Mouse (Mus musculus): ENCODE measurements around the gene Dnaaf5. TPM values are rescaled to one million over a fixed set of nuclear protein-coding genes. Genes with fewer than 3 reads are reported as not detected.
A peak's percentile ranks its signal among the peaks of the same experiment; 100 is the strongest.

Dnaaf5 gene
- polyA plus RNA-seq, 1 experiment from 2014 or later = 7.7 TPM

DNA sequence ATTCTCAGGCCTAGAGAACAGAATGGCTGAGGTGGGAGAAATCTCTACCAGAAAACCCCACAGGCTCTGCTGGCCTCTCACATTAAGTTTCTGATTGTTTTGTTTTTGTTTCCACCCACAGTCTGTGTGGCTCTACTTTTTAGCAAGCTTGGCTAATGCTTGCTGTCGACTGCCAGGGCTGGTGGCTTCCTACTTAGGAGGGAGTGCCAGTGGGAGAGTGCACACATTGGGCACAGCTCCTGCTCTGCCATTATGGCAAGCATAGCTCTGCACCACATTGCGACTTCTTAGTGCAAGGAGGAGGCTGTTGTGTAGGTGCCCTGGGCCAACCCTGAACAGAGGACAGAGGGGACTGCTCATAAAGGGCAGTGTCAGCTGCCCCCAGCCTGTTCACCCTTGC lies 33.1 kb downstream of the Dnaaf5 start:
- H3K27ac ChIP-seq (replicated peaks) = no peak overlapping the region
- H3K4me1 ChIP-seq = no peaks in the 10 kb centered on the region
- H3K4me3 ChIP-seq = no peak overlapping the region
- no peaks in the 10 kb centered on the region for H3K9me3 ChIP-seq (replicated peaks)
- H3K27me3 ChIP-seq (ENCODE audit: low read depth, poor library complexity, severe bottlenecking) = no peaks in the 10 kb centered on the region
- WGBS = 86% methylated on average over 2 of the region's 2 CpGs
- peaks cover 98% of the 10 kb centered on the region for H3K36me3 ChIP-seq
- no peak for DNase-seq (ENCODE audit: low spot score)

DNA sequence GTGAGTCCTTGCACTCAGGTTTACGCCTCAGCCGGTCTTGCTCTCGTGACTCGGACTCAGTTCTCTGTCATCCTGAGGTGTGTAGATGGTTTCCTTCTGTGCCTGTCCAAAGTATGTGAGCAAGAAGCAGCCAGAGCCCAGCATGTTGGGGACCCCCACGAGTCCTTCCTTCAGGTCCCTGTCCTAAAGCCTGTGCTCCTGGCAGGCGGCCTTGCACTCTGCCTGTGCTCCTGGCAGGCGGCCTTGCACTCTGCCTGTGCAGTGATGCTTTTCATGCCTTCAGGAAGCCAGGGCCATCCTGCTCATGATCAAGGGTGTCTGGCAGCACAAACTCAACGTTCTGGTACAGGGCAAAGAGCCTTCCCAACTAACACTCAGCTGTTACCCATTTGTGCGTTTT lies 33.6 kb downstream of the Dnaaf5 start:
- Histone ChIP-seq H3K4me1 (no peaks in the 10 kb centered on the region), H3K36me3 (peaks cover 98% of the 10 kb centered on the region)
- WGBS = 92% methylated on average over 9 of the region's 9 CpGs

DNA sequence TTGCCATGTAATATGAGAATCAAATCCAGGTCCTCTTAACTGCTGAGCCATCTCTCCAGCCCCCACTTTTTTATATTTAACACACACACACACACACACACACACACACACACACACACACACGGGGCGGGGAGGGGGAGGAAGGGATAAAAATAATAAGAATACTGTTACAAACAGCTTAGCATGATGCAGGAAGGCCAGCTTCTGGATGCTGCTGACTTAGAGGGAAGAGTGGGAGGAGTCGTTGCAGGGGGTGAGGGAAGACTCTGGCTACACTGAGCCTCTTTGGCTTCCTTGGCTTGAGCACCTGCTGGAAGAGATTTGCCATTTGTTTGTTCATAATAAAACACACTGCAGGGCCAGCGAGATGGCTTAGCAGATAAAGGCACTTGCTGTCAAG lies 34.9 kb downstream of the Dnaaf5 start:
- H3K36me3 ChIP-seq = peaks cover 88% of the 10 kb centered on the region
- no peak for DNase-seq (ENCODE audit: low spot score)
- 84% methylated on average over 4 of the region's 4 CpGs for WGBS
- H3K27ac ChIP-seq (replicated peaks) = no peak overlapping the region
- no peaks in the 10 kb centered on the region for H3K27me3 ChIP-seq (ENCODE audit: low read depth, poor library complexity, severe bottlenecking)
- H3K4me1 ChIP-seq = no peaks in the 10 kb centered on the region
- H3K9me3 ChIP-seq (replicated peaks) = no peaks in the 10 kb centered on the region
- H3K4me3 ChIP-seq = no peak overlapping the region

More for the DNA sequence above, 33.6 kb downstream of the Dnaaf5 start:
- Histone ChIP-seq H3K4me3 (no peak overlapping the region), H3K27me3 (ENCODE audit: low read depth, poor library complexity, severe bottlenecking) (no peaks in the 10 kb centered on the region), H3K9me3 (replicated peaks) (no peaks in the 10 kb centered on the region), H3K27ac (replicated peaks) (no peak overlapping the region)
- no peak for DNase-seq (ENCODE audit: low spot score)

DNA sequence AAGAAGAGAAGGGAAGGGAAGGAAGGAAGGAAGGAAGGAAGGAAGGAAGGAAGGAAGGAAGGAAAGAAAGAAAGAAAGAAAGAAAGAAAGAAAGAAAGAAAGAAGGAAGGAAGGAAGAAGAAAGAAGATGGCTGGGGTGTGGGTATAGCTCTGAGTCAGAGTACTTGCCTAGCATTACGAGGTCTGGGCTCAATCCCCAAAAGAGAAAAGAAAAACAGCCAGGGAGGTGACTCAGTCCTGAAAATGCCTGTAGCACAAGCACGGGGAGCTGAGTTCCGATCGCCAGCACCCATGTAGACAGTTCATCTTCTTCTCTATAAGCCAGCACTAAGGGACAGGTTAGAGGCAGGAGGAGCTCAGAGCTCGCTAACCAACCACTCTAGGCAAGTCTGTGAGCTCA lies 39.7 kb downstream of the Dnaaf5 start:
- Histone ChIP-seq H3K4me3 (no peak overlapping the region), H3K9me3 (replicated peaks) (no peaks in the 10 kb centered on the region), H3K4me1 (no peaks in the 10 kb centered on the region), H3K27me3 (ENCODE audit: low read depth, poor library complexity, severe bottlenecking) (no peaks in the 10 kb centered on the region), H3K36me3 (peaks cover 45% of the 10 kb centered on the region), H3K27ac (replicated peaks) (no peak overlapping the region)
- WGBS = 93% methylated on average over 5 of the region's 5 CpGs
- DNase-seq (ENCODE audit: low spot score) = no peak

DNA sequence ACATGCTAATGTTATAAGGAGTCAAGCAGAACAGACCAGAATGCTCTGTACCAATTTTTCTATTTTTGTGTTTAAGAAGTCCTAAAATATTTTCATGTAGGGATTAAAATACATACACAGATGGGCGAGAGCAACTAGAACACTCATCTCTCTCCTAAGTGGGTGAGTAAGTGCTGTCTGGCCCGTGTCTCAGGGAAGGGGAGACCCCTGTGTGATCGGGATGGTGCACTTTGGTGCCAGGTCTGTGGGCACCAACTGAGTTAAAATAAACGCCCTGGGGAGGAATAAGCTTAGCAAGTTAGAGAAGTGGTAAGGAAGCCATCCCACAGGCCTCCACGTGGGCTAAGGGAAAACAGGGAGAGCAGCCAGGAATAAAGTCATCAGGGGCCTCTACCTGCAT lies 40.9 kb downstream of the Dnaaf5 start:
- WGBS = 78% methylated on average over 5 of the region's 5 CpGs
- no peaks in the 10 kb centered on the region for H3K27me3 ChIP-seq (ENCODE audit: low read depth, poor library complexity, severe bottlenecking)
- no peaks in the 10 kb centered on the region for H3K9me3 ChIP-seq (replicated peaks)
- no peak overlapping the region for H3K4me3 ChIP-seq
- peaks cover 33% of the 10 kb centered on the region for H3K36me3 ChIP-seq
- DNase-seq (ENCODE audit: low spot score) = no peak
- no peak overlapping the region for H3K27ac ChIP-seq (replicated peaks)
- H3K4me1 ChIP-seq = no peaks in the 10 kb centered on the region

DNA sequence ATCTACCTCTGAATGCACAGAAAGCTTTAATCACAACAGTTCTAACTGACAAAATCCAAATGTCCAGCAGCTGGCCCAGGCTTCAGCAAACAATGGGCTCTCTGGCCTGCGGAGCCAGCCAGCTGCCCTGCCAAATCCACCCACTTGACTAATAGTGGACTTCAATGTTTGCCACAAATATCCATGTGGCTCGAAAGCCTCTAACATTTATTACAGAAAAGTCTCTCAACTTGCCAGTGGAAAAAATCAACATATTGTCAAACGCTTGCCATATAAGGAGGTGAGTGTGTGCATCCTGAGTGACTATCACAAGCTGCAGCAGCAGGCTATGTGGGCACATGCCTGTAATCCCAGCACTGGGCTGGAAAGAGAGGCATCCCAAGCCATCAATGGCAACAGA lies 48.8 kb downstream of the Dnaaf5 start:
- H3K27ac ChIP-seq (replicated peaks) = 0 out of 2 replicates have a peak overlapping the region, but pooled peaks have one; percentile 19
- H3K36me3 ChIP-seq = 0 out of 2 replicates have a peak, but pooled peaks cover 5% of the 10 kb centered on the region
- 91% methylated on average over 3 of the region's 3 CpGs for WGBS
- no peak overlapping the region for H3K4me3 ChIP-seq
- no peaks in the 10 kb centered on the region for H3K9me3 ChIP-seq (replicated peaks)
- peaks cover 25% of the 10 kb centered on the region for H3K4me1 ChIP-seq
- no peaks in the 10 kb centered on the region for H3K27me3 ChIP-seq (ENCODE audit: low read depth, poor library complexity, severe bottlenecking)
- no peak for DNase-seq (ENCODE audit: low spot score)

DNA sequence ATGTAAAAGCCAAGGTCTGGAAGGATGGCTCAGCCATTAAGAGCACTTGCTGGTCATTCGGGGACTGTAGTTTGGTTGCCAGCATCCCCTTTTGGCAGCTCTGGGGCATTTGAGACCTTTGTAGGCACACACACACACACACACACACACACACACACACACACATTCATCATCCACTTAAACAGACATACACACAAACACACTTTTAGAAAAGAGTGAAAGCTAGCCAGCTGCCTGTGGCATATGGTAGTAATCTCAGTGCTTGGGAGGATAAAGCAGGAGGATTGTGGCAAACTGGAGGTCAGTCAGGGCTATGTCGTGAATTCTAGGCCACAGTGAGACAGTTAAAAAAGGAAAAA lies 49.6 kb downstream of the Dnaaf5 start:
- DNase-seq (ENCODE audit: low spot score) = no peak
- H3K27ac ChIP-seq (replicated peaks) = peak overlapping the region; percentile 91
- 45% methylated on average over 2 of the region's 2 CpGs for WGBS

DNA sequence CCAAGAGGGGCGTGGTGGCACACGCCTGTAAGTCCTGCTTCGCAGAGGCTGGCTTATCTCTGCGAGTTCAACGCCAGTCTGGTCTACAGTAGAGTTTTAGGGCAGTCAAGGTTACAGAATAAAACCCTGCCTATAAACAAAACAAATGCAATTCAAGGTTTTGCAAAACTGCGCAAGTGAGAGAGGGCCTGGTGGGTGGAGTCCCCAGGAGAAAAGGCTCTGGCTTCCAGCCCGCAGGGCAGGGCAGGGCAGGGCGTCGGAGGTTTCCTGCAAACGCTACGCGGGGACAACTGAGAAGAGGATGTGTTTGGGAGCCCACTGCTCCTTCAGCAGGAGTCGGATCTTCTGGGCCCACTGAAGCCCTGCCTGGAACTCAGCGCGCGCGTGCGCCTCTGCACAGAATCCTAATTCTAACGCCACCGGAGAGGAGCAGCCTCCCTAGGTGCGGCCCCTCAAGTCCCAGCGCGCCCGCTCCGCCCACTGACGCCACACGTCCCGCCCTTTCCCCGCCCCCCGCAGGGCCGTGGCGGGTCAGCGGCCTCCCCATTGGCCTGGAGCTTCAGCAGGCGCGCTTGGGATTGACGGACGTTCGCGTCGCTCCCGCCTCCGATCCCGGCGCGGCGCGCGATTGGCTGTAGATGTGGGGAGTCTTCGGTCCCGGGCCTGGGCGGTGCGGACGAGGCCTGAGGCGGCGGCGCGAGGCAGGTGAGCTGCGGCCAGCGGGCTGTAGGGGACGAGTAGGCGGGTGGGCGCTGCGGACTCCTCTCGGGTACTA lies 50.2 kb downstream of the Dnaaf5 start, which contains the start of gene Sun1:
Gene Sun1 (plus strand): TSS at position 643 of the 775 bp plus-strand sequence.
- DNase-seq (ENCODE audit: low spot score) = peak; percentile 99
- peak within 1 kb of the TSS; percentile 91 for H3K27ac ChIP-seq (replicated peaks)
- 1% methylated on average over 64 of the region's 64 CpGs for WGBS
- no peaks in the 10 kb centered on the region for H3K27me3 ChIP-seq (ENCODE audit: low read depth, poor library complexity, severe bottlenecking)
- no peaks in the 10 kb centered on the region for H3K9me3 ChIP-seq (replicated peaks)
- peaks cover 25% of the 10 kb centered on the region for H3K4me1 ChIP-seq
- H3K36me3 ChIP-seq = 0 out of 2 replicates have a peak, but pooled peaks cover 7% of the 10 kb centered on the region
- peak within 1 kb of the TSS; percentile 98 for H3K4me3 ChIP-seq

More for the DNA sequence above, 49.6 kb downstream of the Dnaaf5 start:
- Histone ChIP-seq H3K27me3 (ENCODE audit: low read depth, poor library complexity, severe bottlenecking) (no peaks in the 10 kb centered on the region), H3K9me3 (replicated peaks) (no peaks in the 10 kb centered on the region), H3K4me3 (peak overlapping the region; percentile 98), H3K36me3 (0 out of 2 replicates have a peak, but pooled peaks cover 5% of the 10 kb centered on the region), H3K4me1 (peaks cover 25% of the 10 kb centered on the region)

DNA sequence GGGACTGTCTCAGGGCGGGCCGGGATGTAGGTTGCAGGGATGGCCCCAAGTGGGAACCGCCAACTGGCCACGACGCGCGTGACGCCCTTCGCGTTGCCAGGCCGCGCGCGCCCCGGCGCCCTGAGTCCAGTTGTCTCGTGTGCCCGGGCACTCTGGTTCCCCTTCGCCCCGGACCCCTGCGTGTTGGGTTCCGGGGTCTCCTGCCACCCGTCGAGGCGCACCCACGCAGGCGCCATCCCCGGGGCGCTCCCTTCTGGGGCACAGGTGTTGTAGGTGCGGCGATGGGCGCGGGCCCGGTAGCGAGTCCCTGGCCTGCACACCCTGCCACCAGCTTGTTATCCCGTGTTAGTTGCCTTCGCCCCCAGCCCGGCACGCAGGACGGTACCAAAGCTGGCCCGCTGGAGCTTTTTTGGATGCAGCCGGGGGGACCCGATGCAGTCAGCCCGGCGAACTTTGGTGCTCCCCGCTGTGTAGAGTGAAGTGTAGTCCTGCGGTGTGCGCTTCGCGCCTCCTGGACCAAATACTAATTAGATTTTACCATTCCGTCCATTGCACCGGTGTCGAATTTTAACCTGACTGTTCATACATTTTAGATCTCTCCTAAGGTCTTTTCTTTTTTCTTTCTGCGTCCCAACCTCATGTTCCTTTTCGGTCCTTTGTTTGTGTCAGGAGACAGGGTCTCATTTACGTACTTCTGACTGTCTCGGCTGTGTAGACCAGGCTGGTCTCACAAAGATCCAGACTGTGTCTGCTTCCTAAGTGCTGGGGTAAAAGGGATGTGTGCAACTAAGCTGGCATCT lies 50.9 kb downstream of the Dnaaf5 start:
- H3K27ac ChIP-seq (replicated peaks) = peak overlapping the region; percentile 91
- no peaks in the 10 kb centered on the region for H3K27me3 ChIP-seq (ENCODE audit: low read depth, poor library complexity, severe bottlenecking)
- no peak for DNase-seq (ENCODE audit: low spot score)
- H3K4me3 ChIP-seq = peak overlapping the region; percentile 98
- 1% methylated on average over 52 of the region's 57 CpGs for WGBS
- no peaks in the 10 kb centered on the region for H3K9me3 ChIP-seq (replicated peaks)
- H3K4me1 ChIP-seq = peaks cover 28% of the 10 kb centered on the region
- H3K36me3 ChIP-seq = 0 out of 2 replicates have a peak, but pooled peaks cover 7% of the 10 kb centered on the region

DNA sequence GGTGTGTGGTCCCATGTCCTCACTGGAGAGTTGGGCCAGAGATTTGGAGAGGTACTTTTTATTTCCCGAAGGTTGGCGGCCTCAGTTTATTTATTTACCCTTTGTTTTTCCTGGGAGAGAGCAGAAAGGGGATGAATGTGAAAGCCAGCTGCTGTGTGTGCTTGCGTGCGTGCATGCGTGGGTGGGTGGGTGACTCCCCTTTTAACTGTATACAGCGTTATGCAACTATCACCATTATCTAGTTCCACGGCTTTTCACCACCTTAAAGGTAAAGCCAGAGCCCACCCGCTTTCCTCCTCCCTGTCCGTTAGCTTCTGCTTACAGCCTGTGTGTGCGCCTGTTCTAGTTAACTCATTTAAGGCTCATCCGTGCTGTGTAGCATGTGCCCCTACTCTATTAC lies 52.1 kb downstream of the Dnaaf5 start:
- H3K9me3 ChIP-seq (replicated peaks) = no peaks in the 10 kb centered on the region
- DNase-seq (ENCODE audit: low spot score) = no peak
- WGBS = 91% methylated on average over 11 of the region's 11 CpGs
- H3K36me3 ChIP-seq = 0 out of 2 replicates have a peak, but pooled peaks cover 7% of the 10 kb centered on the region
- H3K4me3 ChIP-seq = peak overlapping the region; percentile 98
- H3K4me1 ChIP-seq = peaks cover 35% of the 10 kb centered on the region
- no peak overlapping the region for H3K27ac ChIP-seq (replicated peaks)
- no peaks in the 10 kb centered on the region for H3K27me3 ChIP-seq (ENCODE audit: low read depth, poor library complexity, severe bottlenecking)

DNA sequence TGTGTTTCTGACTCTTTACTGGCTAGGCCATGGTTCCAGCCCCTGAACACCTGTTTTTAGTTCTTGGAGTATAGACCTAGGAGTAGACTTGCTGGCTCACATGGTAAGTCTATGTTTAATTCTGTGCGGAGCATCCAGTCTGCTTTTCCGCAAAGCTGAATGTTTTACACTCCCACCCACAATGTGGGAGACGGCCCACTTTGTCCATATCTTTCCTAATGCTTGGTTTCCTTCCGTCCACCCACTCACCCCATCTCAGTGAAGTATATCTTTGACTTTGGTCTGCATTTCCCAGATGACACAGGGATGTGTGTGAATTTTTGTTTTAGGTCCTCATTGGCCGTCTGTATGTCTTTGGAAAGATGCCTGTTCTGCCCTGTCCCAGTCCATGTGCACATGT lies 53.3 kb downstream of the Dnaaf5 start:
- H3K4me3 ChIP-seq = no peak overlapping the region
- DNase-seq (ENCODE audit: low spot score) = no peak
- no peak overlapping the region for H3K27ac ChIP-seq (replicated peaks)
- H3K27me3 ChIP-seq (ENCODE audit: low read depth, poor library complexity, severe bottlenecking) = no peaks in the 10 kb centered on the region
- H3K9me3 ChIP-seq (replicated peaks) = no peaks in the 10 kb centered on the region
- 0 out of 2 replicates have a peak, but pooled peaks cover 10% of the 10 kb centered on the region for H3K36me3 ChIP-seq
- WGBS = 91% methylated on average over 5 of the region's 5 CpGs
- H3K4me1 ChIP-seq = peaks cover 35% of the 10 kb centered on the region

DNA sequence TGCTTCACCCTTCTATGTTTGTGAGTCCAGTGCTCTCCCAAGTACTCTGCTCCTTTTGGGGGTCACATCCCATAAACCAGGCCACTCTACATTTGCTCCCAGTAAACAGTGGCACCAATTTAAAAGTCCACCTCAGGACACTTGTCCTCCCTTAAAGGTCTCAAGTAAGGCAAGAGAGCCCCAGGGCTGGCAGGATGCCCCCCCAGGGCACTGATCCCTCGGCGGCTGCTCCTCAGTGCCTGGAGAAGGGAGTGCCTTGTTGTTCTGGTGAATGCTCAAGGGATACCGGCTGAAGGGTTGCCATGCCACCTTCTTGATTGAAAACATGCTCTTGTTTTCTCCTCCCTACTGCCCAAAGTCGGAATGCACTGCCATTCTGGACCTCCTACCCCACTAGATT lies 56.1 kb downstream of the Dnaaf5 start:
- H3K4me1 ChIP-seq = peaks cover 25% of the 10 kb centered on the region
- H3K36me3 ChIP-seq = peaks cover 38% of the 10 kb centered on the region
- no peak overlapping the region for H3K4me3 ChIP-seq
- DNase-seq (ENCODE audit: low spot score) = no peak
- H3K9me3 ChIP-seq (replicated peaks) = no peaks in the 10 kb centered on the region
- 69% methylated on average over 4 of the region's 4 CpGs for WGBS
- H3K27ac ChIP-seq (replicated peaks) = no peak overlapping the region
- H3K27me3 ChIP-seq (ENCODE audit: low read depth, poor library complexity, severe bottlenecking) = no peaks in the 10 kb centered on the region

DNA sequence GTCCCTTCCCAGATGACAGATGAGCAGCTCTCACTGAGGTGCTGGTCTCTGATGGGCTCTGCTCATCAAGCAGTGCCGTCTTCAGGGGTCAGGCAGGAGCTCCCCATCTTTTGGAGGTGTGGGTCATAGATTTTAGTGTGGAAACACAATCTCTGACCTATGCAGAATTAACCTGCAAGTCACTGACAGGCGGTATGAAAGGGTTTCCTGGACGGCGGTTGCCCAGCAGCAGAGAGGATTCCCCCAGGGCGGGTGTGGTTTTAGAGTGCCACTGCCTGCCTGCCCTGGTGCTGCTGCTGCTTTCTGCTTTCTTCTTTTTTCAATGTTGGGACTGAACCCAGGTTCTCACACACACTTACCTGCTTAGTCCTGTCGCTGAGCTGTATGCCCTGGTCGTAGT lies 56.5 kb downstream of the Dnaaf5 start:
- no peak for DNase-seq (ENCODE audit: low spot score)
- Histone ChIP-seq H3K9me3 (replicated peaks) (no peaks in the 10 kb centered on the region), H3K36me3 (peaks cover 40% of the 10 kb centered on the region), H3K27me3 (ENCODE audit: low read depth, poor library complexity, severe bottlenecking) (no peaks in the 10 kb centered on the region), H3K4me1 (peaks cover 20% of the 10 kb centered on the region), H3K27ac (replicated peaks) (no peak overlapping the region), H3K4me3 (no peak overlapping the region)
- 84% methylated on average over 7 of the region's 7 CpGs for WGBS
